Mouse (Mus musculus) liver, embryonic 14.5 days (tissue): Measurements from ENCODE around the gene Syt7.

Experiments used
- CTCF ChIP-seq: IDR thresholded peaks from 2 replicates; pipeline ENCODE4 v1.5.1; 2016; ENCODE audit warnings: antibody characterized with exemption, low read depth, control low read depth
- EP300 ChIP-seq: IDR thresholded peaks from 2 replicates; pipeline ENCODE4 v1.6.1; 2016; ENCODE audit warnings: antibody characterized with exemption, low read depth

DNA sequence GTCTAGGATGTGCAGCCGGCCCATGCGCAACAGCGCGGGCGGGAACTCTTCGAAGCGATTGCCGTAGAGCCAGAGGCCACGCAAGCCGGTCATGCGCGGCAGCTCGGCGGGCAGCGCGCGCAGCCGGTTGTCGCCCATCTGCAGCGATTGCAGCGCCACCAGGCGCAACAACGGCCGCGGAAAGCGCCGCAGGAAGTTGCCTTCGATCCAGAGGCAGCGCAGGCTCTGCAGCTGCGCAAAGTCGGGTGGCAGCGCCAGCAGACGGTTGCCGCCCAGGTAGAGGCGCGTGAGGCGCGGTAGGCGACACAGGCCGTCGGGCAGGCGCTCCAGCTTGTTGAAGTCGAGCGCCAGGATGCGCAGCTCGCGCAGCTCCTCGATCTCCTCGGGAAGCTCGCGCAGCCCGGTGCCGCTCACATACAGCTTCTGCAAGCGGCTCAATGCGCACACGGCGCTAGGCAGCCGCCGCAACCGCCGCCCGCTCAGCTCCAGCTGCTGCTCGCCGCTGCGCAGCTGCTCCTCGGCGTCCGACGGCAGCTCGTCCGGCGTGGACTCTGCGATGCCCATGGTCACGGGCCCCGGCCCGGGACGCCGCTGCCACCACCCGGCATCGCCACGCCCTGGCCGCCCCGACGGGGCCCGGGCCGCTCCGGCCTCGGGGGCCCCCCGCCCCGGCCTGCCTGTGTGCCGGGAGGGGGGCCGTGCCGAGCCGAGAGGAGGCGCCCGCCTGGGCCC, 68.0 kb downstream of the Syt7 start, which contains the start of gene Lrrc10b:
- peak; percentile 28; the same call in 1 of the 2 replicates for TF ChIP-seq CTCF
- no peak for TF ChIP-seq EP300
